Mouse (Mus musculus) adipocyte (in vitro differentiated cells): ENCODE results near the gene Smarca2.
"Not testable (repeated sequence)": the region's sequence is repeated elsewhere in the genome, so short reads cannot be mapped to it uniquely, and the experiment has no call there.

Experiments
- DNase-seq: peaks from one replicate; pipeline ENCODE4 v3.0.0-alpha.2; 2016; ENCODE audit warnings: low spot score

Smarca2 gene

GRCm38 (mm10) chr19:26697107-26697506, 92.3 kb downstream of the Smarca2 start:
- no peak for DNase-seq

- no peak for DNase-seq
Observed at GRCm38 (mm10) chr19:26704545-26705209, 99.8 kb downstream of the Smarca2 start.

DNA sequence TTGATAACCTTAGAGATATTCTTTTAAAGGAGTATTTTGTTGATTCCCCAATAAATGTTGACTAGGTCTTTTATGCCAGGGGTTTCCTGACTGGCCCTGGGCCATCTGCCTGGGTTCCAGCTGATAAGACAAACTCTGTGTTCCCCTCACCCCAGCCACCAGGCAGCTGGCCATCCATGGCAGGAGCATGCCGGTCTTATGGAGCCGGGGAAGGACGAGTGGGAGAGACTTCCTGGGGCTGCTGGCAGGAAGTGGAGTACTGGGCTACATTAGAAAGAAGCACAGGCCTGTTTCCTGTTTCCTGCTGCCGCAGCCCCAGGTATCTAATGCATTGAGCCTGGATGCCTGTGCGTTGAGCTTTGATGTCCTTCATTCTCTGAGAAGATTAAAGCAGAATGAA, 102.1 kb downstream of the Smarca2 start:
- DNase-seq, result no peak

DNA sequence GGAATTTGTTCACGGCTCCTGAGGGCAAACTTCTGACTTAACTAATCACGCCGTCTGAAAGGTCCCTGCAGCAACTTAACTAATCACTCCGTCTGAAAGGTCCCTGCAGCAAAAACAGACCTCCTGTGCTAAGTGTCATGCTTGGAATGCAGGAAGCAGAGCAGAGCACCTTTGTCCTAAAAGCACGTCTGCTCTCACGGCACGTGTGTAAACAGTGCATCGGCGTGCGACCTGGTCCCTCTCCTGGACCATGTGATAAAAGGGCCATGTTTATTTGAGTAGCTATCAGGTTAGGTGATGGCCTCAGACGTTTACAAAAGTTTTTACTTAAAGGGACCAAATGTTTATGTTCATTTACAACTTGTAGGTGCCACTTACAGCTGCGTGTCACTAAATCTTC, 104.2 kb downstream of the Smarca2 start:
- DNase-seq, result no peak

GRCm38 (mm10) chr19:26711268-26711667, 106.4 kb downstream of the Smarca2 start:
- DNase-seq, result peak; percentile 25

- peak; percentile 91 for DNase-seq
Observed at GRCm38 (mm10) chr19:26716217-26716616, 111.4 kb downstream of the Smarca2 start.

DNA sequence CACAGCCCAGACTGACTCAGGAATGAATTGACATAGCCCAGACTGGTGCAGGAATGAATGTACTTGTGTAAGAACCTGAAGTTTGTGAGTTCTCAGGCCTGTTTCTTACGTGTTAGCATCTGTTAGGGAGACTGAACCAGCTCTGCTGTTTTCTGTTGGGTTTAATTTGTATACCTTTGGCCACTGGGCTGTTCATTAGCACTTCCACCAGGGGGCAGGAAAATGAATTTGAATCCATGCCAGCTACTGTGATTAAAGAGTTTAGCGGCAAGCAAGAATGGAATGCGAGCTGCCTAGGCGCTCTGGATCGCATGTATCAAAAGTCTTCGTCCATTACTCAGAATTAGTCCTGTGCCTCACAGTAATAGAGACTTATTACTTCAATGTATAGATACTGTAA, 113.4 kb downstream of the Smarca2 start:
- peak; percentile 33 for DNase-seq

GRCm38 (mm10) chr19:26719161-26719560, 114.3 kb downstream of the Smarca2 start:
- no peak for DNase-seq

DNA sequence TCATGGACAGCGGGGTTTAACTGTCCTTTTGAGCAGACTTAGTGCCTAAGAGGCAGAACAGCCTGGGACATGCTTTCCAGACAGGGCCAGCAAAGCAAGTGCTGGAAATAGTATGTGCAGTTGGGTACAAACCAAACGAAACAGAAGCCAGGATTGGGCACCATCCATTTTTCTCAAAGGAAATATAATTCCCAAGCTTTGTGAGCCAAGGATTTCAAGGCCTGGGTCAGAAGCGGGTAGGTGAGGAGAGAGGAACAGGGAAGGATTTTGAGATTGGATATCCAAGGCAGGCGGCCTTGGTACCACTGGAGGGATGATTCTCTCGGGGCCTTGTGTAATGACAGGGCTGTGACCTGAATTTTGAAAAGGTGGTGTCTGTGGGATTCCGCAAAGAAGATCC, 116.9 kb downstream of the Smarca2 start:
- DNase-seq, result peak; percentile 22

- no peak for DNase-seq
Observed at GRCm38 (mm10) chr19:26723899-26724298, 119.0 kb downstream of the Smarca2 start.

- no peak for DNase-seq
Observed at GRCm38 (mm10) chr19:26724626-26725025, 119.8 kb downstream of the Smarca2 start.

DNA sequence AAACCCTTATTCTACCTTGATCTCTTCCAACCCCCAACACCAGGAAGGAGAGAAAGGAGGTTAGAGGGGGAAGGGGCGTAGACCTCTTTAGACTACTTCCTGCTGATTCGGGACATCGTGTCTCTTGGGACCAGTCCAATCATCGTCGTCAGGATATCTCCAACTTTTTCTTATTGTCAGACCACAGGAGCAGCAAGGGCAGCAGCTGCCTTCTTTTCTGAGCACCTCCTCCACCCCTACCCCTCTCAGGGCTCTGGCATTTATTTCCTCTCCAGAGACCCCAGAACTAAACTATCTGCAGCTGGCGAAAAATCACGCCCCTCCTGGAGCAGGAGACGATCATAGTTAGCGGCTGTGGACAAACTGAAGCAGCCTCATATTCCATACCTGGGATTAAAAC, 122.9 kb downstream of the Smarca2 start:
- no peak for DNase-seq

GRCm38 (mm10) chr19:26730486-26730885, 125.6 kb downstream of the Smarca2 start:
- DNase-seq, result no peak

DNA sequence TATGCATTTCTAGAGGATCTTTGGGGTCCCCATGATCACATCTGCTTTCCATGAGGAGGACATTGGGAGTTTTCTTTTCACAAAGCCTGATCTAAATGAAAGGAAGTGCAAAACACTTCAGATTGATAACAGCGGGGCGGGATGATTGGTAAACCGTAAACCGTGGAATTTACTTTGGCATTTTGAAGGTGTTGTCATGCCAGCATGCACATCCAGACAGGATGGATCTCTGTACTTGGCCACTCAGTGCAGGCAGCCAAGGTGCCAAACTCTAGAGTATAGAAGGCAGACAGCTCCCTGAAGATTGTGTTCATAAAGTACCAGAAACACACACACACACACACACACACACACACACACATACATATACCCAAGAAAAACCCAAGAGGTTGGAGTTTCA, 126.3 kb downstream of the Smarca2 start:
- DNase-seq, result no peak

- DNase-seq, result peak; percentile 66
Observed at GRCm38 (mm10) chr19:26731809-26732208, 127.0 kb downstream of the Smarca2 start.

GRCm38 (mm10) chr19:26733055-26733454, 128.2 kb downstream of the Smarca2 start:
- peak; percentile 41 for DNase-seq

DNA sequence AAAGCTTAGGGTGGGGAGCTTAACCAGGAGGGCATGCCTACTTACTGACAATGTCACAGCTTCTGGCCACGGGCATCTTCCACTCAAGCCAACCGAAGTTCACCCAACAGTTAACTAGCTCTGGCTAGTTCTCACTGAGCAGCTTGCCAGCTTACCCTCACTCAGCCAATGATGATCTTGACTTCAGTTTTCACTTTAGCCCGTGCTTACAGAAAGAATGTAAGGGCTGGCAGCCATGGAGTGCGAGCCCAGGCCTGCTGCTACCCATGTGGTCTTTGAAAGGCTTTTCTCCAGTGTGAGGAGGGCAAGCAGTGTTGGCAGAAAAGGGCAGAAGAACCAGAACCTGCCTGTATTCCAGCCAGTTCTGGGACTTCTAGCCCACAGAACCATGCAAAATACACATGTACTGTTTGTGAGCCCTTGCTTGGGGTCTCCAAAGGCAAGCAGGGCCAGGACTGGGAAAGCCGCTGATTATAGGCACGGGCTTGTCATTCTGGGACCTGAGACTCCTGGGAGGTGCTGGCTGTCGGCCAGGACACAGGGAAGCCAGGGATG, 128.8 kb downstream of the Smarca2 start:
- DNase-seq, result peak; percentile 29

DNA sequence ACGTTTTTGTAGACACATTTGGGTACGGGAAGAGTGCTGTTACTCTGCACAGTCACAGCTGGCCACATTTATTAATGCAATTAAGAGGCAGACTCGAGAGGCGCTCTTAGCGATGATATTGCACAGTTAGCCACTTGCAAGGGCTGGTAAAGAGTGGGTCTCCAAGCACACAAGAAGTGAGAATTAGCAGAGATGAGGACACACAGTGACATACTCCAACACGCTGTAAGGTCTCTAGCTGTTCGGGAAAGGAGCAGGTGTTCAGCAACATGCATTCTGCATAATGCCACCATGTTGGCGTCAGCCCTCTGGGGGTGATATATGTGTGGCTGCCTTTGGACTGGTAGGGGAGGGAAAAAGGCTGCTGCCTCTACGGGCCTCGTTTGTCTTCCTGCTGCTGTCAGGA, 129.9 kb downstream of the Smarca2 start:
- no peak for DNase-seq

DNA sequence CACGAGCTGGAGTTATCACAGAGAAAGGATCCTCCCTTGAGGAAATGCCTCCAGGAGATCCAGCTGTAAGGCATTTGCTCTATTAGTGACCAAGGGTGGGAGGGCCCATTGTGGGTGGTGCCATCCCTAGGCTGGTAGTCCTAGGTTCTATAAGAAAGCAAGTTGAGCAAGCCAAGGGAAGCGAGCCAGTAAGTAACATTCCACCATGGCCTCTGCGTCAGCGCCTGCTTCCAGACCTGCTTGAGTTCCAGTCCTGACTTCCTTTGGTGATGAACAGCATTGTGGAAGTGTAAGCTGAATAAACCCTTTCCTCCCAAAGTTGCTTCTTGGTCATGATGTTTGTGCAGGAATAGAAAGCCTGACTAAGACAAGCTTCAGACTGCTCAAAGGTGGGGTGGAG, 140.2 kb downstream of the Smarca2 start:
- not testable (repeated sequence) for DNase-seq

DNA sequence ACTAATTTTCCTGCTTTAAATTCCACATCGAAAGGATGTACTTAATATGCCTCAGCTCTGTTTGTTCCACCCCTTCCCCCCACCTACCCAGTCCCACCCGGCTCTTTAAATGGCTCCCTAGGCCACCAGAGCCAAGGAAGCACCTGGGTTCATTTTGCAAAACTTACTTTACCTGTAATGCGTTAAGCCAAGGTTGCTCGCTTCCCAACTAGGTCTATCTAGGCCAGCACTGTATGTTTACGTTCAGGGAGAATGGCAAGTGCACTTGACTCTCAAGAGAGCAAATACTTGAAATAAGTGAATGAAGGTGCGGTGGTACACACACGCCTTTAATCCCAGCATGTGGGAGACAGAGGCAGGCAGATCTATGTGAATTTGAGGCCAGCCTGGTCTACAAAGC, 140.7 kb downstream of the Smarca2 start:
- no peak for DNase-seq

DNA sequence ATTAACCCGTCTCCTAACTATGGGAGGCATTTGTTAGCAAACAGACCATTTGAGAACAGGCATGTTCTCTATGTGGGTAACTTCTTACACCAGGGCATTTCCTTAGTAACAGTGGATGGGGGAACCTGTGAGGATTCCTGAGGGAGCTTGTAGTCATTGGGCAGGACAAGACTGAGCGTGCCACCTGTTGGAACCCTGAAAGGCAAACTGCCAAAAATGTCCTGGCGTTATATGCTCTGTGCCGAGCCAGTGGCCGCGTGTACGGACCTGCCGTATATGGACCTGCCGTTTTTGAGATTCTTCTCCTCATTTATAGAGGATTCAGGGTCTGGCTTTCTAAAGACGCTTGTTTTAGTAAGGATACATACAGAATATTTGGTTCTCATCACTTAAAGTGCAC, 141.4 kb downstream of the Smarca2 start:
- no peak for DNase-seq

DNA sequence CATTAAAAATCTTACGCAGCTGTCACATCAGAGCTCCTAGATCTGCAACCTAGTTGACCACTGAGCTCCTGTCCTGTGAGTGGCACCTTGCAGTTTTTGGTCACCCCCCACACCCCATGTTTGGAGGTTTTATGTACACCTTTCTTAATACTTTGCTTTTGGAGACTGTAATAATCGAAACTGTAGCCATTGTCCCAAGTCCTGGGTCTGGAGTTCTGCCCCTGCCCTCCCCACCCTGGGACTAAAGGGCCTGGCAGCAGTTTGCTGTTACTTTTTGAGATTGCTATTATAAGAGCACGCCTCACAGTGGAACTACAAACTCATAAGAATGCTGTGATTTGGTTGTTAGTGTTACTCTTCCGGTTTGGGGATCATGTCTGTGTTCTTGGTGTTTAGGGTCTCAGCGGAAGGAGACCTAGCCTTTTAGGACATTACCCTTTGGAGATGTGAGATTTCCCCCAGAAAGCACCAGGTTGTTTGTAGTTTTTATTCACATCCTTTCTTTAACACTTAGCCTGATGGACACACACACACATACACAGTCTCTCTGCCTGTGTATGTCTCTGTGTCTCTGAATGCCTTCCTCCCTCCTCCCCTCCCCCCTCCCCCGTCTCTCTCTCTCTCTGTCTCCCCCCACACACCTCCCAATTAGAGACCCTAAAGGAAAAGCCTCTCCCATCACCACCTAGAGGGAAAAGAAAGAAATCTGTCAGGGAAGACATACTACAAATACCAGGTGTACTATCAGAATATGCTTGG, 142.0 kb downstream of the Smarca2 start:
- no peak for DNase-seq
